Mouse (Mus musculus) MEL (cell line): Measurements from ENCODE around the gene Pitpnm3. TPM values are rescaled to one million over a fixed set of nuclear protein-coding genes. Genes with fewer than 3 reads are reported as not detected.

Source experiments
- DNase-seq: peaks from one replicate; pipeline ENCODE4 v3.0.0; 2011; ENCODE audit warnings: low read depth, low spot score
- H3K27ac ChIP-seq: 2 replicates; pipeline ENCODE4 v1.5.1; 2012; ENCODE audit warnings: low read depth, mild to moderate bottlenecking, control low read depth, low read length, moderate library complexity; ENCODE audit not compliant: control insufficient read depth
- H3K27me3 ChIP-seq, 2 experiments: fragments of 150-350 bp in 1 of 2; sonication (generic) in 1 of 2; 2 replicates each; pipeline ENCODE4 v1.6.1; 2012; ENCODE audit warnings: low read length in 2 of 2, mild to moderate bottlenecking in 2 of 2, improper control_type of control experiment in 1 of 2, moderate library complexity in 1 of 2; ENCODE audit not compliant: insufficient read depth in 2 of 2, control insufficient read depth in 1 of 2
- H3K36me3 ChIP-seq, 2 experiments: 2 replicates each; pipeline ENCODE4 v1.6.1; 2012 to 2014; ENCODE audit warnings: low read length in 2 of 2, improper control_type of control experiment in 1 of 2, inconsistent platforms in 1 of 2, mild to moderate bottlenecking in 1 of 2; ENCODE audit not compliant: insufficient read depth in 2 of 2, control insufficient read depth in 1 of 2
- H3K4me1 ChIP-seq, 2 experiments: fragments of 150-350 bp in 1 of 2; sonication (generic) in 1 of 2; 2 replicates each; pipeline ENCODE4 v1.6.1; 2012; ENCODE audit warnings: low read length in 2 of 2, improper control_type of control experiment in 1 of 2, mild to moderate bottlenecking in 1 of 2; ENCODE audit not compliant: insufficient read depth in 2 of 2, control insufficient read depth in 1 of 2
- H3K4me3 ChIP-seq, 2 experiments: fragments of 150-350 bp in 1 of 2; sonication (generic) in 1 of 2; 2 replicates each; pipeline ENCODE4 v1.5.1; 2012; ENCODE audit warnings: low read depth in 2 of 2, low read length in 2 of 2, mild to moderate bottlenecking in 2 of 2, moderate library complexity in 2 of 2, control low read depth in 1 of 2, improper control_type of control experiment in 1 of 2; ENCODE audit not compliant: control insufficient read depth in 1 of 2, insufficient read depth in 1 of 2
- H3K79me2 ChIP-seq: 2 replicates; pipeline ENCODE4 v1.6.1; 2012; ENCODE audit warnings: mild to moderate bottlenecking, low read length, moderate library complexity; ENCODE audit not compliant: control insufficient read depth, poor library complexity, insufficient read depth
- H3K9ac ChIP-seq: 2 replicates; pipeline ENCODE4 v1.6.1; 2012; ENCODE audit warnings: low read depth, mild to moderate bottlenecking, control low read depth, low read length, moderate library complexity; ENCODE audit not compliant: control insufficient read depth, poor library complexity, severe bottlenecking
- H3K9me3 ChIP-seq: fragments of 150-350 bp; sonication (generic); replicated peaks from 2 replicates; pipeline ENCODE4 v1.6.1; 2012; ENCODE audit warnings: mild to moderate bottlenecking, low read length, improper control_type of control experiment, moderate library complexity; ENCODE audit not compliant: insufficient read depth
- BHLHE40 ChIP-seq: IDR thresholded peaks from 2 replicates; pipeline ENCODE4 v1.6.1; 2012; ENCODE audit warnings: low read depth, mild to moderate bottlenecking, inconsistent platforms, low read length, improper control_type of control experiment, borderline replicate concordance
- CHD1 ChIP-seq: IDR thresholded peaks from 2 replicates; pipeline ENCODE4 v1.6.1; 2012; ENCODE audit warnings: low read depth, mild to moderate bottlenecking, inconsistent platforms, low read length, improper control_type of control experiment
- CHD2 ChIP-seq: IDR thresholded peaks from 2 replicates; pipeline ENCODE4 v1.6.1; 2011; ENCODE audit warnings: low read length, improper control_type of control experiment
- CTCF ChIP-seq, 3 experiments: IDR thresholded peaks in 2 of 3; conservative IDR thresholded peaks in 1 of 3; 2 replicates each; pipeline ENCODE4 v1.5.1; 2011 to 2012; ENCODE audit warnings: low read length in 3 of 3, low read depth in 2 of 3, mild to moderate bottlenecking in 2 of 3, improper control_type of control experiment in 1 of 3, inconsistent platforms in 1 of 3, mixed read lengths in 1 of 3, moderate library complexity in 1 of 3; ENCODE audit not compliant: control insufficient read depth in 1 of 3, insufficient read depth in 1 of 3, poor library complexity in 1 of 3, severe bottlenecking in 1 of 3
- ELF1 ChIP-seq: IDR thresholded peaks from 2 replicates; pipeline ENCODE4 v1.6.1; 2014; ENCODE audit warnings: low read depth, mild to moderate bottlenecking, inconsistent platforms, low read length, improper control_type of control experiment, moderate library complexity
- EP300 ChIP-seq, 2 experiments: IDR thresholded peaks; 2 replicates each; pipeline ENCODE4 v1.6.1; 2011; ENCODE audit warnings: improper control_type of control experiment in 2 of 2, low read length in 2 of 2, low read depth in 1 of 2, mild to moderate bottlenecking in 1 of 2
- ETS1 ChIP-seq: IDR thresholded peaks from 2 replicates; pipeline ENCODE4 v1.6.1; 2012; ENCODE audit warnings: low read depth, mild to moderate bottlenecking, inconsistent platforms, low read length, improper control_type of control experiment, moderate library complexity
- GABPA ChIP-seq: IDR thresholded peaks from 2 replicates; pipeline ENCODE4 v1.6.1; 2012; ENCODE audit warnings: low read depth, mild to moderate bottlenecking, inconsistent platforms, low read length, improper control_type of control experiment, moderate library complexity
- GATA1 ChIP-seq: IDR thresholded peaks from 2 replicates; pipeline ENCODE4 v1.6.1; 2011; ENCODE audit warnings: low read depth, low read length, improper control_type of control experiment
- JUND ChIP-seq: IDR thresholded peaks from 2 replicates; pipeline ENCODE4 v1.6.1; 2011; ENCODE audit warnings: low read depth, mild to moderate bottlenecking, improper control_type of control experiment, low read length
- KAT2A ChIP-seq: conservative IDR thresholded peaks from 2 replicates; pipeline ENCODE4 v1.6.1; 2012; ENCODE audit warnings: low read depth, low read length, improper control_type of control experiment, inconsistent platforms
- MAZ ChIP-seq: IDR thresholded peaks from 2 replicates; pipeline ENCODE4 v1.6.1; 2012; ENCODE audit warnings: low read depth, mild to moderate bottlenecking, inconsistent platforms, low read length, improper control_type of control experiment
- MYC ChIP-seq: IDR thresholded peaks from 2 replicates; pipeline ENCODE4 v1.6.1; 2011; ENCODE audit warnings: low read depth, mild to moderate bottlenecking, low read length, improper control_type of control experiment, moderate library complexity
- POLR2A ChIP-seq, 2 experiments: IDR thresholded peaks; 2 replicates each; pipeline ENCODE4 v1.6.1; 2011 to 2012; ENCODE audit warnings: low read length in 2 of 2, mild to moderate bottlenecking in 2 of 2, control low read depth in 1 of 2, improper control_type of control experiment in 1 of 2, low read depth in 1 of 2, moderate library complexity in 1 of 2; ENCODE audit not compliant: control insufficient read depth in 1 of 2, insufficient read depth in 1 of 2, poor library complexity in 1 of 2
- POLR2AphosphoS2 ChIP-seq: IDR thresholded peaks from 2 replicates; pipeline ENCODE4 v1.6.1; 2011; ENCODE audit warnings: low read length, improper control_type of control experiment
- RAD21 ChIP-seq: IDR thresholded peaks from 2 replicates; pipeline ENCODE4 v1.6.1; 2011; ENCODE audit warnings: mild to moderate bottlenecking, low read depth, low read length, improper control_type of control experiment
- RCOR1 ChIP-seq: IDR thresholded peaks from 2 replicates; pipeline ENCODE4 v1.6.1; 2012; ENCODE audit warnings: low read depth, mild to moderate bottlenecking, inconsistent platforms, low read length, improper control_type of control experiment
- SIN3A ChIP-seq: IDR thresholded peaks from 2 replicates; pipeline ENCODE4 v1.6.1; 2012; ENCODE audit warnings: low read length, improper control_type of control experiment, inconsistent platforms
- SMC3 ChIP-seq: IDR thresholded peaks from 2 replicates; pipeline ENCODE4 v1.6.1; 2011; ENCODE audit warnings: low read depth, low read length, improper control_type of control experiment
- TAL1 ChIP-seq: IDR thresholded peaks from 2 replicates; pipeline ENCODE4 v1.6.1; 2012; ENCODE audit warnings: mild to moderate bottlenecking, inconsistent platforms, low read length, moderate library complexity, mixed read lengths
- TCF12 ChIP-seq: IDR thresholded peaks from 2 replicates; pipeline ENCODE4 v1.6.1; 2014; ENCODE audit warnings: low read depth, mild to moderate bottlenecking, inconsistent platforms, low read length, improper control_type of control experiment, moderate library complexity
- UBTF ChIP-seq: IDR thresholded peaks from 2 replicates; pipeline ENCODE4 v1.6.1; 2012; ENCODE audit warnings: low read depth, mild to moderate bottlenecking, inconsistent platforms, low read length, improper control_type of control experiment, moderate library complexity, borderline replicate concordance; ENCODE audit not compliant: insufficient read depth
- USF1 ChIP-seq: IDR thresholded peaks from 2 replicates; pipeline ENCODE4 v1.6.1; 2014; ENCODE audit warnings: low read depth, mild to moderate bottlenecking, inconsistent platforms, low read length, improper control_type of control experiment, moderate library complexity
- ZC3H11A ChIP-seq: IDR thresholded peaks from 2 replicates; pipeline ENCODE4 v1.6.1; 2012; ENCODE audit warnings: low read depth, mild to moderate bottlenecking, inconsistent platforms, low read length, improper control_type of control experiment
- ZKSCAN1 ChIP-seq: IDR thresholded peaks from 2 replicates; pipeline ENCODE4 v1.6.1; 2012; ENCODE audit warnings: low read depth, mild to moderate bottlenecking, inconsistent platforms, low read length, improper control_type of control experiment, moderate library complexity
- ZMIZ1 ChIP-seq: IDR thresholded peaks from 2 replicates; pipeline ENCODE4 v1.6.1; 2012; ENCODE audit warnings: low read depth, mild to moderate bottlenecking, inconsistent platforms, low read length, improper control_type of control experiment, moderate library complexity
- ZNF384 ChIP-seq: IDR thresholded peaks from 2 replicates; pipeline ENCODE4 v1.6.1; 2012; ENCODE audit warnings: low read depth, mild to moderate bottlenecking, inconsistent platforms, low read length, improper control_type of control experiment
- polyA plus RNA-seq, 2 experiments: library from polyadenylated mRNA; stranded (reverse) in 1 of 2; unstranded in 1 of 2; fragments of >175 nt in 1 of 2; fragments of >200 nt in 1 of 2; gene quantifications; 2 replicates each; pipeline versions ENCODE4 v1.2.1 to v1.2.4; 2012; ENCODE audit warnings: low replicate concordance in 2 of 2, low read depth in 1 of 2; ENCODE audit not compliant: insufficient read length in 2 of 2, insufficient read depth in 1 of 2, missing spikeins in 1 of 2
- total RNA-seq: library from RNA; depleted of rRNA; stranded (reverse); fragments of 300-350 nt; gene quantifications from 2 replicates; pipeline ENCODE4 v1.2.3, GENCODE M21; 2012

Gene Pitpnm3
- total and polyA plus RNA-seq, 3 experiments: 0.24 TPM; not detected in 2

- Histone ChIP-seq H3K36me3 (no peaks in the 10 kb centered on the region), H3K4me1 (no peaks in the 10 kb centered on the region), H3K4me3 (no peak overlapping the region), H3K27me3 (no peaks in the 10 kb centered on the region; a peak in 2 of 4 replicates), H3K27ac (no peak overlapping the region), H3K79me2 (no peaks in the 10 kb centered on the region), H3K9ac (no peak overlapping the region), H3K9me3 (no peaks in the 10 kb centered on the region)
- DNase-seq: peak; percentile 39
- peak; percentile 14 for TF ChIP-seq RAD21
- TF ChIP-seq CHD2: no peak
- no peak for TF ChIP-seq ZKSCAN1
- TF ChIP-seq ZC3H11A: no peak
- TF ChIP-seq KAT2A: no peak
- no peak for TF ChIP-seq USF1
- no peak for TF ChIP-seq RCOR1
- TF ChIP-seq SIN3A: no peak
- TF ChIP-seq JUND: no peak
- TF ChIP-seq SMC3: peak; percentile 57
- TF ChIP-seq CTCF (IDR thresholded peaks at IDR 0.05 in 2 of 3, conservative IDR thresholded peaks at IDR 0.05 in 1 of 3; ENCODE audit: control insufficient read depth in 1 of 3, insufficient read depth in 1 of 3, low read depth in 2 of 3, low read length in 3 of 3, poor library complexity in 1 of 3, severe bottlenecking in 1 of 3): peak; percentile 75 to 81 (median 75)
- TF ChIP-seq ETS1: no peak
- no peak for TF ChIP-seq MAZ
- no peak for TF ChIP-seq ZMIZ1
- no peak for TF ChIP-seq GABPA
- TF ChIP-seq MYC: no peak
- TF ChIP-seq ZNF384: no peak
Observed at GRCm38 (mm10) chr11:72002138-72002853, 133.3 kb downstream of the Pitpnm3 start.

GRCm38 (mm10) chr11:72000194-72000593, 135.4 kb downstream of the Pitpnm3 start:
- DNase-seq: no peak
- Histone ChIP-seq H3K36me3 (no peaks in the 10 kb centered on the region), H3K9me3 (no peaks in the 10 kb centered on the region), H3K9ac (no peak overlapping the region), H3K4me1 (no peaks in the 10 kb centered on the region), H3K27me3 (no peaks in the 10 kb centered on the region; a peak in 2 of 4 replicates), H3K4me3 (no peak overlapping the region), H3K79me2 (no peaks in the 10 kb centered on the region), H3K27ac (no peak overlapping the region)
- TF ChIP-seq TAL1 (no peak), ELF1 (no peak), CTCF (IDR thresholded peaks at IDR 0.05 in 2 of 3, conservative IDR thresholded peaks at IDR 0.05 in 1 of 3; ENCODE audit: control insufficient read depth in 1 of 3, insufficient read depth in 1 of 3, low read depth in 2 of 3, low read length in 3 of 3, poor library complexity in 1 of 3, severe bottlenecking in 1 of 3) (no peak), ZNF384 (no peak), ETS1 (no peak), BHLHE40 (no peak), EP300 (IDR thresholded peaks at IDR 0.05; ENCODE audit: low read depth in 1 of 2, low read length in 2 of 2) (no peak), POLR2A (IDR thresholded peaks at IDR 0.05; ENCODE audit: control insufficient read depth in 1 of 2, insufficient read depth in 1 of 2, low read depth in 1 of 2, low read length in 2 of 2, poor library complexity in 1 of 2) (no peak), GATA1 (no peak), TCF12 (no peak), ZKSCAN1 (no peak), USF1 (no peak), CHD1 (no peak), MYC (no peak), POLR2AphosphoS2 (no peak), UBTF (no peak)
